Mouse (Mus musculus): ENCODE data around the gene Tns1.

Tns1 gene

DNA sequence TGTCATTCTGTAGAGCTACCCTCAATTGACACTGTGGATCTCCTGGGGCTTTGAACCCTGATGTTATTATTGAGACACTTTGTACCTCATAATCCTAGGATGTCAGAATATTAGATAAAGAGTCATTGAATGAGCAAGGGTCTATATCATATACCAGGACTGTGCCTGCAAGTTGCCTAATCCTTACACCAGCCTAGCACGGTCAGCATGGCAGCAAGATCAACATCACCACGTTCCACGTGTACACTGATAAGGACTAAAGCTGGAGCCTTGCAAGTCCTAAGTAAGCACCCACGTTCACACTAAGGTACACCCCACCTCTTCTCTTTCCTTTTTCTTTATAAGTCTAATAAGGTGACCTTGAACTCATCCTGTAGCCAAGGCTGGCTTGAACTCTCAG lies 65.5 kb downstream of the Tns1 start:
- 94% methylated on average over 4 of the region's 4 CpGs for WGBS

DNA sequence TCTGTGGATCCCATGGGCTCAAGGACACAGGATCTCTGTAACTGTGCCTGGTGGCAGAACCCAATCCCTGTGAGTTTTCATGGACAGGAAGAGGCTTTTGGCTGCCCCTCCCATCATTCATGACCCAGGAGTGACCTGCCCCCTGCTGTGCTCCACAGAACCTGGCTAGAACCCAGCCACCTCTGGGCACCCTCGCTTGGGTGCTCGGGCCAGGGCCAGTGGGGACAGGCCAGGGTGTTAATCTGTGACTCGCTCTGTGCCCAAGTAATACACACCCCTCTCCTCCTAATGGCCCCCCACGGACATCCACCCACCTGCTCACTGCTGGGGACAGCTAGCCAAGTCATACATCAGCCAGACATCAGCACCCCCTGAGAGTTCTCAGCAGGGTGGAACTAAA lies 65.9 kb downstream of the Tns1 start:
- WGBS, result 87% methylated on average over 4 of the region's 4 CpGs

DNA sequence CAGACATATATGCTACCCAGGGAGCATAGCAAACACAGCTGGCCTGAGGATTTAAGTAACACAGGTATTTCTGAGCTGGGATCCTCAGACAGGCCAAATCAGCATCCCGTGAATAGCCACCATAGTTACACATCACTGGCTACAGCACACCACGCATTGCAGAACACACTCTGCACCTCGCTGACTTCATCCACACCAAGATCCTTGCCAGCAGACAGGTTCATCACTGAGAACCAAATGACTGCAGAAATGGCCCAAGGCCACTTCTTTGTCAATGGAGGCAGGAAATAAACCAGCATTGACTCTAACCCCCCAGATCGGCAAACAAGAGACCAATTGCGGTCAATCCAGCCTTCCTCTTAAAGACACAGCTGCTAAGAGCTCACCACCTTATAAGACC lies 66.7 kb downstream of the Tns1 start:
- 88% methylated on average over 5 of the region's 5 CpGs for WGBS

DNA sequence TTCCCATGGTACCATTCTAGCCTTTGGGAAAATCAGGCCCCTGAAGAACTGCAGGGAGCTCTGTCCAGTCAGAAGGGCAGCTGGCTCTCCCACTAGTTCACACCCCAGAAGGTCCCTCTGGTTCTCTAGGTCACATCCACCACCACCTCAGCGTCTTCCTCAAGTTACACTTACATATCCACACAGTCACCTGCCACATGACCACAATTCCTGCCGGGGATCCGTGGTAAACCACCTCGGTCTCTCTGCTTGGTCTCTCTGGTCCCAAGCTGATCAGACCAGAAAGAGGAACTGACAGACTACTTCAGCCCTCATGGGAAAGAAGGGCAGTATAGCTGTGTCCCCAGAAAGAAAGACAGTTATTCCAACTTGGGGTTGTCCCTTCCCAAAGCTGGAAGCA lies 68.7 kb downstream of the Tns1 start:
- 83% methylated on average over 4 of the region's 4 CpGs for WGBS

DNA sequence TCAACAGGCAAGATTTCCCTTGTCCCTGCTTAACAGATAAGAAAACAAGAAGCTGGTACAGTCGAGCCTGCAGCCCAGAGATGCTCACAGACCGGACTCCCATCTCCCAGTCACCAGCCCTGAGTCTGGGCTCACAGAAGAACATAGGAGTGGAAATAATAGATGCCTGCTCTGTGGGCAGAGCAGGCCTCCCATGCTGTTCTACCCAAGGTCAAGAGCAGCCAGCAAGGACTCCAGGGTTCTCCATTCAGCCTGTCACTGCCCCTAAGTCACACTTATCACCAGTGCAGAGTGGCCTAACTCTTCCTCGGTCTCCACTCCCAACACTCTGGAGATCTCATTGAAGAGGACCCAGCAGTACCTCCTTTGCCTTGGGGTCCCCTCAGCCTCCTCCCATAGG lies 69.8 kb downstream of the Tns1 start:
- 88% methylated on average over 3 of the region's 3 CpGs for WGBS

DNA sequence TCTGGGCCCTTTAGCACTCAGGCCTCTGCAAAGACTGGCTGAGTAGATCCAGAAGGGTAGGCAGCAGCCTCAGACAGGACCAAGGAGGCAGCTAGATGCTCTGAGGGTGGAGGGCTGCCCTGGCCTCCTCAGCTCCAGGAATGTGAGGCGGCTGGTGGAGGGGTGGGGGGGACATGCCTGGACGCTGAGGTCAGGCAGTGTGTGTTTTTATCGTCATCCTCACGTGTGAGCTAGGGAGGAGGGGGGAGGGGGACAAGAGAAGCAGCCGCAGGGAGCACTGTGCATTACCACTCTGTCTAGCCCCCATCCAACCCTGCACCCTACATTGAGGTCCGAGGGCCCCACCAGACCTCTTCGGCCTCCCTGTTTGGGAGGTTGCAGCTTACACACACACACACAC lies 70.2 kb downstream of the Tns1 start:
- WGBS, result 72% methylated on average over 7 of the region's 7 CpGs

DNA sequence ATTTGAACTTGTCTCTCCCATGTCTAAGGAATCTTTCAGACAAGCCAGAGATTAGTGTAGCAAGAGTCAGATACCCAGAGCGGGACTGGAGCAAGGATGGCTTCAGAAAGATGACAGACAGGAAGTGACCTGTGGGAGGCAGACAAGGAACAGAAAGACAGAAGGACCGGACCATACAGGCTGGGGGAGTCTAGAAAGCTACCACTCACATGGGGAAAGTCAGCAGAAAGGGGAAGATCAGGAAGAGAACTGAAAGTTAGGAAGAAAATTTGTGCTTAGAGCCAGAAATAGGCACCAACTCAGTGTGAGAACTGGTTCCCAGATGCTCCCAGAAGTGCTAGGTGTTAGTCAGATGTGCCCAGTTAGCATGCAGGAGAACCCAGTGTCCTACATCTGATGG lies 71.2 kb downstream of the Tns1 start:
- 82% methylated on average over 2 of the region's 2 CpGs for WGBS

DNA sequence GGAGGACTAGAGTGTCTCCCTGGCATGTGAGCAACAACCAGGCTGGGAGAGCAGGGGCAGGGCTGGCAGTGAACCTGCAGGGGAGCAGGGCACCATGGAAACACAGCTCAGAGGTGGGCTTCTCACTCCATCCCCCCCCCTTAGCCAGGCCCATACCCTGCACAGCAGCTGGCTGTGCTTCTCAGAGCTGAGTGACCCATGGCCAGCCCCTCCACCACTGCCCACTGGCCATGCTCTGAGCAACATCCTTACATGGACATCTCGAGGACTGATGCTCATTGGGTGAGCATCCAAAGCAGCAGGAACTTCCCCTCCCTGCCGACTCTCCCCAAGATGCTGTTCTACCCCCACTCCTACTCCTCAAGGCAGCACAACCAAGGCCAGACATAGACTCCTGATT lies 72.9 kb downstream of the Tns1 start:
- WGBS, result 59% methylated on average over 2 of the region's 2 CpGs

DNA sequence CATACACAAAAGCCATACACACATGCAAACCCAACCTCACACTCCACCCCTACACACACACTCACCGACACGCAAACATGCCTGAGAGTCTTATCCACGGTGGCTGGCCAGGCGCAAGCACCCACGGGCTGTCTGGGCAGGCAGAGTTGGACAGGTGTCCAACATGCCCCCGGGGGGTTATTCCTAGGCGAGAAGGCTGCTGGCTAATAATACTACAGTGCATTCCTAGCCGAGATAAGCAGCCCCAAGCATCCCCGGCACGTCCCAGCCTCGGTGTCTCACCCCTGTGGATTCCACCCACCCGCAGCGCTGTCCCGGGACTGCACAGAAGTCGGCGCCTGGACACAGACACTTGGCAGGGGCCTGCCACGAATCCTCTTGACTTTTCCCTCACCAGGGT lies 74.8 kb downstream of the Tns1 start:
- WGBS, result 88% methylated on average over 17 of the region's 17 CpGs

DNA sequence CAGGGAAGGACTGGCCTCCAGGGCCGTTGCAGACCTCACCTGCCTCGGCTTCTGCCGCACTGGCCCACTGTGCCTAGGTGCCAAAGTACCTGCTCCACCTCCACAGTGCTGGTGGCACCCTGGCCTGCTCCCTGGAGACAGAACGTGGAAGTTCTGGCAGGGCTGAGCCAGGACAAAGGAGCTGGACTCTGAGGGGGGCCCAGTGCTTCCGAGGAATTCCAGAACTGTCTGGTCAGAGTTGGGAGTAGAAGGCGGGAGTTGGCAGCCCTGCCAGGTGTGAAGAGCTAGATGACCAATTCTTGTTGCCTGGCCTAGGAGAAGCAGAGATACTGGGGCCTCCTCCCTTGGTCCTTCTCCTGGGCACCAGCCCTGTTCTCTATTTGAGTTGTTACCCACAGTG lies 76.5 kb downstream of the Tns1 start:
- whole genome bisulfite sequencing, result 81% methylated on average over 6 of the region's 6 CpGs

DNA sequence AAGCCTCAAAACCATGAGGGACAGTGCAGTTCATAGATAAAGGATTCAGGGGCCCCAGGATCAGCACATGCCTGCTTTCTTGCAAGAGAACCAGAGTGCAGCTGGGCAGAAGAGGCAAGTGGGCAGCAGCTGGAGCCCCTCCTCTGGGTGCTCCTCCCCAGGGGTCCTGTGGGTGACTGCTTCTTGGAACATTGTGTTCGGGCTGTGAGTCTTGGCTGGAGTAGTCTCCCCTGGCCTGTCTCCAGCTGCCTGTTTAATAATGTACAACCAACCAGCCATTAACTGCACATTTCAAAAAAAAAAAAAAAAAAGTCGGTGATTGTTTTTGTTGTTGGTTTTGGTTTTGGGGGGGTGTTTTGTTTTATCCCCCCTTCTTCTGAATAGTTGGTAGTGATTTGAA lies 76.9 kb downstream of the Tns1 start:
- WGBS, result 68% methylated on average over 2 of the region's 2 CpGs

DNA sequence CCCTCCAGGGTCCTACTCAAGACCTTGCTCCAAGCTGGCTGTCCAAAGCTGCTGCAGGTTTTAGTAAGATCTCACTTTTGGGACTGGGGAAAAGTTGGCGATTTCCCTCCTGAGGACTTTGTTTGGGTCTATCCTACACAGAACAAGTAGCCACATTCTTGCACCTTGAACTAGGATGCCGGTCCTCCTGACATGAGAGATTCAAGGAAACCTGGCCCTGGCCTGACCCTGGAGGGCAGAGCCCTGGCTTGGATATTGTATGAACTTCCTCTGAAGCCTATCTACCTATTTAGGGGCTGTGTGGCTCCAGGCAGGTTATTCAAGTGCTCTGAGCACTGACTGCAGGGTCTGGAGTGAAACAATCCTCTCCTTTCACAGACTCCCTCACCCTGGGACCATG lies 79.2 kb downstream of the Tns1 start:
- WGBS, result 95% methylated on average over 2 of the region's 2 CpGs

DNA sequence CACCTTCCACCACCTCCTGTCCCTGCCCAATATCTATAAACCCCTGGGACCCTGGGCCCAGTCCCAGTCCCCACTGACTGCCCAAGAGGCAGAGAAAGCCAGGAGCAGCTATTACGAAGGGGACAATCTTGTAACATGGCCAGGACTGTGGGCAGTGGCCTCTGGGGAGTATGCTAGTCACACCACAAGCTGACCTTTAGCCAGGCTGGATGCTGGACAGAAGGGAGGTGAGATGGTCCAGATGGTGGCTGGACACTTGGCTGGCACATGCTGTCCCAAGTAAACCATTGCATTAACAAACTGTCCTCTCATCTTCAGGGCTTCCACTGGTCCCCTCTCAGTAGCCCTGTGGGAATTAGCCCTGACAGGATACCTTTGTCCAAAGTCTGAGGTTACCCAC lies 79.8 kb downstream of the Tns1 start:
- 85% methylated on average over 1 of the region's 1 CpGs for WGBS

DNA sequence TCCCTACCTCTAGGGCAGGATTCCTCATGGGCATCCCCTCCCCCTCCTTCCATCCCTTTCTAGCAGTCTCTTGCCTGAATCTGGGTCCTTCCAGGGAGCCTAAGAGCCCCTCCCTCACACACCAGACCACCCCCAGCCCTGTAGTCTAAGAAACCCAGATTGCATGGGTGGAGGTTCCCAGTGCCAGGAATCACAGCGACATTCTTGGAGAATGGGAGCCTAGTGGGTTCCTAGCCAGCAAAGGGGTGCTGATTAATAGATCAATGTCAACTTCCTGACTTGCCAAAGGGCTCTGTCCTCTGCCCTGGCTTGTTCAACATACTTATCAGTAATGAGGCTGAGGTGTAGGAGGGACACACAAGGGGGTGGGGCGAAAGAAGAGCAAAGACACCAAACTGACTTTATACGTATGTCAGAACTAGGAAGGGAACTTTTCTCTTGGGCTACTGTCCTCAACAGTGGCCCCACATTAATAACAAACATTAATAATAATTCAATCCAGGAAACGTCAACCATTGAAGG lies 80.6 kb downstream of the Tns1 start:
- WGBS, result 81% methylated on average over 4 of the region's 4 CpGs

DNA sequence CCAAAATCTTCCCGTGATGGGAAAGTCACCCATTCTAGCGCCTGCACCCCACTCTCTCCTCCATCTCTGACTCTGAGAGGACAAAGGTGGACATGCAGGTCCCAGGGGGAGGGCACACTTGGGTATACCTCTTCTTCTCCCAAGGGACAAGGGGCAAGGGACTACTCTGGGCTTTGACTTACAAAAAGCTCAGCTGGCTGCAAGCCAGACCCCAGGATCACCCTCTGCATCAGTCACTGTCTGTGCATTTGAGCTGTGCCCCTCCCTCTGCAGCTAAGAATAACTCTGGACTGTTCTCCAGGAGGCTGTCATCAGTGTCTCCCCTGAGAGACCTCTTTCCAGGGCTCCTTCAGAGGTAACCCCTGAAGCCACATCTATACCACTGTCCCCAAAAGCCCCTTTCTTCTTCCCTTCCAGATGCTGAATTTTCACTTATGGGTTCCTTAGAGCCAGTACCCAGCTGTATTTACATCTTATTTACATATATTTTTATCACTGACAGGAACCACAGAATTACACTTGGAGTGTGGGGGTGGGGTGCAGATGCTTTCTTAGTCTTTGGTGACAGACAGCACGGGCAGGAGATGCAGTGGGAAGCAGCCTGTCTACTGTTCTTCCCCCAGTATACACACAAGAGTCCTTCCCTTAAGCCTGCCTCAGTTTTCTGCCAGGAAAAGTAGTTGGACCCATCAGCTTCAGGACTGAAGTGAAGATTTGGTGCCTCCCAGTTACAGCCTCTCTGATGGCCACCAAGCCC lies 81.4 kb downstream of the Tns1 start:
- 69% methylated on average over 3 of the region's 3 CpGs for WGBS

DNA sequence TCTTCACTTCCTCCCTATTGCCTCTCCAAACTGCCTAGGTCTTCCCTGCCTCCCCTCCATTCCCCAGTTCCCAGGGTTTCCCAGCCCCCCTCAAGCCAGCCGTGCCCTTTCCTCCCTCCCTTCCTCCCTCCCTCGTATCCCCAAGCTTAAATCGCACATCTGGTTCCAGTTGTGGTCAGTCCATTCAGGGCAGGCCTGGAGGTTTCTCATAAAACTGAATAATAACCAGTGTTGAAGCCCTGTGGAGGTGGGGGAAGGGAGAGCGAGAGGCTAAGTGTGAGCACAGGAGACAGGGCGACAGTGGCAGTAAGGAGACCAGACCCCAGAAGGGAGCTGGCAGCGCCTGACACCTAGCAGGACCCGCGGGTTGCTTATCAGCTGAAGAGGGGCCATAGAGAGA lies 82.6 kb downstream of the Tns1 start:
- 71% methylated on average over 8 of the region's 8 CpGs for WGBS

DNA sequence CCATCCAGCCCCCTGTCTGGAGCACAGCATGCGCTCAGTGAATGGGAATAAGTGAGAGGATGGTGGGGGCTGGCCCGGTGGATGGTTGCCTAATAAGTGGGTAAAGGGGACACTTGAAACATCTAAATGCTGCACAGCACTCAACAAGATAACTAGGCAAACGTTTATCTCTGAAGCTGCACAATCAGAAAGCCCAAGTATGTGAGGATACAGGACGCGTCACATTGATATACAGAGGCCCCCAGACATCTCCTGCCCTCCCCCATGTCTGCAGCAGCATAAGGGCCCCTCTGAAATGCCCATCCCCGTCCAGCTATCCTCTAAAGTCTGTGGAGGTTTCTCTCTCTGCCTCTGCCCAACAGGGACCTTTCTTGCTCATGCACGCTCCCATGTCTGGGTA lies 83.1 kb downstream of the Tns1 start:
- WGBS, result 83% methylated on average over 7 of the region's 7 CpGs

DNA sequence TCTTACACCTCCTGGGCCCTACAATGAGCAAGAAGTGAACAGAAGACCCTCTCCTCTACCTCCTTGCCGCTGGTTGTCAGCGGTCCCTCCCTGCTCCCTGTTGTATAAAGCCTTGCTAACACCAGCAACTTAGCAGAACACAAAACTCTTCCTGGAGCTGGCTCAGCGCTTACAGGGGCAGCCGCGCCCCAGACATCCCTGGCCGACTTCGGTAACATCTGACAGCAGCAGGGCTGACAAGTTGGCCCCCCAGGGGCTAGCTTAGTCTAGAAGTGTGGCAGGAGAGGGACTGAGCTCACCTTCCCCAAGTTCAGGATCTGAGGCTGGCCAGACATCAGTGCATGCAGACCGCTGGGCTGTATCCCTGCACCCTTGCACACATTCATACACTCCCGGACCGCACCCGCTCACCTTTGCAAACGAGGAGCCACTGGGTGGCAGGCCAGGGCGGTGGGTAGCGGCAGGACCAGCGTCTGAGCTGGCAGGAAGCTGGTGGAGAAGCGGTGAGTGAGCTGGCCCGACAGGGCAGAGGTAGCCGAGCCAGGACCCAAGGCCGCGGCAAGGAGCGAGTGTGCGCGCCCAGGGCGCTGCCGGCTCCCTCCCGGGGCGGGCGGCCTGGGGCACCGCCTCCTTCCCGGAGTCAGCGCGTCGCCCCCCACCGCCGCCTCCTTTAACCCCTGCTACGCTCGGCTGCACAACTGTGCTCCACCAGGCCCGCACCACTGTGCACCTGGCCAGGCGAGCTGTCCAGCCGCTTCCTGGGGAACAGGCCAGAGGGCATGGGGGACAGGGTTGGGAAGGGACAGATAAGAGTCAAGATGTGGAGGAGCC lies 87.5 kb downstream of the Tns1 start:
- WGBS, result 15% methylated on average over 40 of the region's 40 CpGs

DNA sequence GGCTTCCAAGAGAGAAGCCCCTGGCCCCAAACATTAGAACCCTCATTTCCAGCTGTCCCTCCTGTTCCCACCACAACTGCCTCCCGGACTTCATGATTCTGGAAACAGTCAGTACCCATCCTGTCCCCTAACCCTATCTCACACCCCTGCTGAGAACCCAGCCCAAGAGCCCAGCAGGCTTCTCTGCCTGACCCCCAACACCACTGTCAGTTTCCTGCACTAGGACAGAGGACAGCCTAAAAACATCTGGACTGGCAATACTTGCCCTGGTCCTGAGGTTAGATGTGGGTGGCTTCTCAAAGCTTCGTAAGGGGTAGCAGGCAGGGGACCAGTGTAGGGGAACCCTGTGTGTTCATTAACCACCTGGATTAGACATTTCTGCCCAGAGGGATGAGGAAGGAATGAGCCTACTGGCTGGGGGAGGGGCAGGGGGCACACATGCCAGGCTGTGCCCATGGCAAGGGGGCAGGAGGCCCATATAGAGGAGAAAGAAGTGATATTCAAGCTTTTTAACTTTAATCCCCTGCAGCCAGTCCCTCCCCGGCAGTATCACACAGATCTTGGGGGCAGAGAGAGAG lies 88.2 kb downstream of the Tns1 start:
- 74% methylated on average over 3 of the region's 3 CpGs for WGBS

DNA sequence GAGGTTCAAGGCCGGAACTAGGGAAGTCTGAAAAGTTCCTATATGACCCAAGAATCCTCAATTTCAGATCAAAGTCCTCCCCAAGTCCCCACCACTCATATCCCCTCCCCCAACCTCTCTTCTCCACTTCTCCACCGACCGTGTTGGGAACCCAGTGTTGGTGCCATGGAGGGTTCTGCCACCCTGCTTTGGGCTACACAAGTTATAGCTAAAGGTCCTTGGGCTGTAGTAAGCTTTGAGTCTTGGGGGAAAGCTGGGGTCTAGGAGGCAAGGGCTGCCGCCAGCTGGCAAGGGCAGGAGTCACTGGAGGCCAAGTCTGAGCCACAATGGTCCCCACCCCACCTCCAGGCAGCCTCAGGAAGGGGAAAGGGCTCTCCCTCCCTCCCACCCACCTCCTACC lies 88.8 kb downstream of the Tns1 start:
- 68% methylated on average over 4 of the region's 4 CpGs for WGBS

DNA sequence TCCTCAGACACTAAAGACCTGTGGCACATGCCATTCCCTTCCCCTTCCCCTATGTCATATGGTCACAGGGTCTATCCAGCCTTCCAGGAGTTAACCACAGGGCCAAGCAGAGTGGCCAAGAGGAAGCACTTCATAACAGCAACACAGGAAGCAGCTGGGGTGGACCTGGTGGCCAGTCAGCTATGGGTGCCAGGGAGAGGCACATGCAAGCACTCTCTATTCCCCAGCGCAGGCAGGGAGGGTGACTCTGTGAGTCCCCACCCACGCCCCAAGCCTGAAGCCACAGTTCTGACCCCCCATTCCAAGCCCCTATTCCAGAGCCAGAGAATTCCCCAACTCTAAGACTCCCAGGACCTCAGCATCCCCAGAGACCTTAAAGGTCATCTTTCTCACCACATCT lies 89.5 kb downstream of the Tns1 start:
- 65% methylated on average over 2 of the region's 2 CpGs for WGBS

DNA sequence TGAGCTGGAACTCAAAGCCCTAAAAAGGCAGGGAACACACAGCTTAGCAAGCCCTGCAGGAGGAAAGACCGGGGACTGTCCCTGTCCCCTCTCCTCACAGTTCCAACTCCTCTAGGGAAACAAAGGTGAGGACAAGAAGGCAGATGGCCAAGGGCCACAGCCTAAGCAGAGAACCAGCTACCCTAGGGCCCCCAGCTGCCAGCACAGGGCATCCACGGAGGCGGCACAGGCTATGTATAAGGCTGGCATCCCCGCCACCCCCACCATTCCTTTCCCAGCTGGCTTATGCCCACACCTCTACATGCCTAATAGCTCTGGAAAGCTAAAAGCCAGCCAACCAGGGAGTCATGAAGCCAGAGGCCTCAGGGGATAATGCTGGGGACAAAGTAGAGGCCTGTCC lies 90.8 kb downstream of the Tns1 start:
- 58% methylated on average over 4 of the region's 4 CpGs for WGBS

DNA sequence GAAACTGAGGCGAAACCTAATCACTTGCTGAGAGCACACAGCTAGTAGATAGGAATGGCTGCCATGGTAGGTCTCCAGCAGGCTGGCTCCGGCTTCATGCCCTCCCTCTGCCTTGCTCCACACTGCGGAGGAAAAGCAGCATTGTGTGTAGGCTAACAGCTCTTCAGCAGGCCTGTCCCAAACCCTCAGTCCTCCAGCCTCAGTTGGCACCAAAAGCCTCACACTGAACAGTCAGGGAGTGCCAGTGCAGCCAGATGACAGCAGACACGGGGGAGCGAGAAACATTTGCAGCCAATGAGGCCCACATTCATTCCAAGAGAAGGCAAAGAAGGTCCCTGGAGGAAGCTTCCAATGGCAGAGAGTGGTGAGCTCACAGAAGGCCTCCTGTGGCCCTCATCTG lies 91.3 kb downstream of the Tns1 start:
- WGBS, result 50% methylated on average over 5 of the region's 5 CpGs
